Mouse (Mus musculus) limb, embryonic 11.5 days (tissue): ENCODE data around the gene Asap2. TPM values are rescaled to one million over a fixed set of nuclear protein-coding genes. Genes with fewer than 3 reads are reported as not detected.

ENCODE experiments used
- ATAC-seq: fragments of 200-750 bp; cut with Nextera tagmentation; 2 replicates; pipeline ENCODE4 v1.8.0; 2017; ENCODE audit warnings: low read depth; ENCODE audit not compliant: insufficient number of reproducible peaks, low FRiP score, low TSS enrichment
- DNase-seq: peaks from one replicate; pipeline ENCODE4 v3.0.0-alpha.2; 2015; ENCODE audit warnings: low spot score
- H3K27ac ChIP-seq: fragments of 300-500 bp; sonication (generic); replicated peaks from 2 replicates; pipeline ENCODE4 v1.5.1; 2014; ENCODE audit warnings: low read depth, mild to moderate bottlenecking, low read length
- H3K27me3 ChIP-seq: fragments of 300-500 bp; sonication (generic); 2 replicates; pipeline ENCODE4 v1.6.1; 2014; ENCODE audit warnings: mild to moderate bottlenecking, low read length, mixed read lengths; ENCODE audit not compliant: control insufficient read depth, insufficient read depth
- H3K36me3 ChIP-seq: fragments of 300-500 bp; sonication (generic); 2 replicates; pipeline ENCODE4 v1.6.1; 2014; ENCODE audit warnings: mild to moderate bottlenecking, low read length, moderate library complexity, mixed read lengths; ENCODE audit not compliant: control insufficient read depth, insufficient read depth
- H3K4me1 ChIP-seq: fragments of 300-500 bp; sonication (generic); 2 replicates; pipeline ENCODE4 v1.6.1; 2014; ENCODE audit warnings: low read length, mixed read lengths; ENCODE audit not compliant: control insufficient read depth, insufficient read depth
- H3K4me2 ChIP-seq: fragments of 300-500 bp; sonication (generic); 2 replicates; pipeline ENCODE4 v1.6.1; 2014; ENCODE audit warnings: low read depth, mild to moderate bottlenecking, moderate library complexity; ENCODE audit not compliant: severe bottlenecking
- H3K4me3 ChIP-seq: fragments of 300-500 bp; sonication (generic); 2 replicates; pipeline ENCODE4 v1.5.1; 2014; ENCODE audit warnings: low read depth, low read length
- H3K9ac ChIP-seq: fragments of 300-500 bp; sonication (generic); 2 replicates; pipeline ENCODE4 v1.6.1; 2014; ENCODE audit warnings: mild to moderate bottlenecking, low read length
- H3K9me3 ChIP-seq: fragments of 300-500 bp; sonication (generic); 2 replicates; pipeline ENCODE4 v1.6.1; 2016; ENCODE audit warnings: low read length; ENCODE audit not compliant: control insufficient read depth
- WGBS: fragments of 180-500 bp; shearing (Covaris S2); extraction: QIAGEN DNeasy Blood & Tissue Kit; methylation state at CpG from one replicate; pipeline ENCODE4 v1.1.7; 2014; 5-methylcytosine and 5-hydroxymethylcytosine counted together
- polyA plus RNA-seq: library from polyadenylated mRNA; unstranded; fragments of >200 nt; fragmentation: Nextera tagmentation; extraction: Ambion mirVana; gene quantifications from 2 replicates; pipeline ENCODE4 v1.2.1, GENCODE M21; 2014

Asap2 gene
- polyA plus RNA-seq, 1 experiment from 2014 or later = 19.0 TPM

- DNase-seq (no peak), ATAC-seq (no peak)
- WGBS = 11% methylated on average over 6 of the region's 6 CpGs
- no peak overlapping the region for H3K9ac ChIP-seq
- peaks cover 30% of the 10 kb centered on the region for H3K4me1 ChIP-seq
- H3K27me3 ChIP-seq = no peaks in the 10 kb centered on the region
- H3K9me3 ChIP-seq = no peaks in the 10 kb centered on the region
- peaks cover 7% of the 10 kb centered on the region; the same call in 1 of the 2 replicates for H3K36me3 ChIP-seq
- H3K4me3 ChIP-seq = no peak overlapping the region
- H3K4me2 ChIP-seq = no peak overlapping the region
- H3K27ac ChIP-seq = no peak overlapping the region
These were observed 176.8 kb downstream of the Asap2 start for GRCm38 (mm10) chr12:21166884-21167575.

DNA sequence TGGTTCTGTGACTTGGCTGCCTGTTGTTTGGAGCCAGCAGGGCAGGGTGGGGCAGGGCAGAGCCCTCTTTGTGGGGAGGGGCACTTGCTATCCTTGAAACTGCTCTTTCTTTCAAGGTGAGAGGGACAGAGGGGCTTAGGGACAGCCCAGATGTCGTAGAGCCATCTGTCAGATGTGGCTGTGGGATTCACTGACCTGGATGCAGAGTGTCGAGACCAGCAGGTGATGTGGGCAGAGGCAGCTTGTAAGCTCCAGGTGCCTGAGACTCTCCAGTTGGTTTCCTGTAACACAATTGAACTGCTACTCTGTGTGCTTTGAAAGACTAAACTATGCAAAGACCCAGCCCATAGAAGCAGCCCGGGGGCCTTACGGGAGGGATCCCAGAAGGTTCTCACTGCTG is 177.5 kb downstream of the Asap2 start:
- no peak for DNase-seq
- no peak for ATAC-seq
- H3K4me3 ChIP-seq = no peak overlapping the region
- no peak overlapping the region for H3K9ac ChIP-seq
- H3K9me3 ChIP-seq = no peaks in the 10 kb centered on the region
- WGBS = 70% methylated on average over 4 of the region's 4 CpGs
- no peak overlapping the region for H3K4me2 ChIP-seq
- H3K27me3 ChIP-seq = no peaks in the 10 kb centered on the region
- no peak overlapping the region for H3K27ac ChIP-seq
- H3K36me3 ChIP-seq = peaks cover 7% of the 10 kb centered on the region; the same call in 1 of the 2 replicates
- H3K4me1 ChIP-seq = peaks cover 30% of the 10 kb centered on the region

DNA sequence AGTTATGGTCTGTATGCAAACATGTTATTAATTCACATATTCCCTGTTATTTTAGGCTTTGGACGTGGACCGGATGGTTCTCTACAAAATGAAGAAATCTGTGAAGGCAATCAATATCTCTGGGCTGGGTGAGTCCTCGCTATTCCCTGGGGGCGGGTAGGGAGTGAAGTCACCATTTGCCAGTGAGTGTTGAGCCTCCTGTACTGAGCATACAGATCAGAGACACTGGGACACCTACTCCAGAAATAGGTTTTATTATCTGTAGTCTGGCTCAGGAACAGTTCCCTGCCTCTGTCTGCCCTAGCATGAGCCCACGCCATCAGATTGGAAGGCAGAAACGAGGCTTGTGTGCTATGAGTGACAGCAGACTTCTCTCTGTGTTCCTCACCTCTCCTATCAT is 177.9 kb downstream of the Asap2 start:
- no peak overlapping the region for H3K9ac ChIP-seq
- H3K4me3 ChIP-seq = no peak overlapping the region
- no peaks in the 10 kb centered on the region for H3K9me3 ChIP-seq
- ATAC-seq (no peak), DNase-seq (no peak)
- no peaks in the 10 kb centered on the region for H3K27me3 ChIP-seq
- H3K36me3 ChIP-seq = peaks cover 7% of the 10 kb centered on the region; the same call in 1 of the 2 replicates
- H3K4me1 ChIP-seq = peaks cover 30% of the 10 kb centered on the region
- no peak overlapping the region for H3K4me2 ChIP-seq
- no peak overlapping the region for H3K27ac ChIP-seq
- WGBS = 90% methylated on average over 6 of the region's 6 CpGs

DNA sequence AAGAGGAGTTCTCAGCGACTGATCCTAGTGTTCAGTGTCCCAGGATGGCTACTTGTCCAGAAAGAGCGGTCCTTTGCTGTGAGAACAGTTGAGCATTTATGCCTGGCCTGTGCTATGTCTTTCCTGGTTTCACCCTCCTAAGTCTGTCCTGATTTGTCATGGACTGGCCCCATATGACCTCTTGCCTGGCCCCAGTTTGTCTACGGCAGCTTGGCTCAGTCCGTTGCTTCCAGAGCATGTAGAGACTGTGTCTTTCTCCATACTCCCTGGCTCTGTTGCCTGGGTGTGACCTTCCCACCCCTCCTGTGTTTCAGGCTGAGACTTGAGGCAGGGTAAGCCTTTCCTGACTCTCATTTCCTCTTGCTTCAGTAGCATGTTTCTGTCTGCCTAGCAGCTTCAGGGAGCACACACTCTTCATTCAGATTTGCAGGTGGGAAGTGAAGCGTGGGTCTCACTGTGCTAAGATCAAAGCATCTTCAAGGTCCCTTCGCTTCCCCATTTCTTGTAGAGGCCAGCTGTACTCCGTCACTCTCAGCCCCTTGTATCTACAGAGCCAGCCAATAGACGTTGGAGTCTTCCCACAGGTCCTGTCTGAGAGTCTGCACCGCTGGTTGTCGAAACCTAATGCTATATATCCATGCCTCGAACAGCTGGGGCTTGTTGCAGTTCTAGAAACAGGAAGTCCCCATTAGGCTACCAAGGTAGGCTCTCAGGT is 181.7 kb downstream of the Asap2 start:
- no peak overlapping the region for H3K4me3 ChIP-seq
- H3K9me3 ChIP-seq = no peaks in the 10 kb centered on the region
- H3K27ac ChIP-seq = no peak overlapping the region
- H3K4me2 ChIP-seq = no peak overlapping the region
- H3K4me1 ChIP-seq = peaks cover 6% of the 10 kb centered on the region
- H3K27me3 ChIP-seq = no peaks in the 10 kb centered on the region
- H3K9ac ChIP-seq = no peak overlapping the region
- whole genome bisulfite sequencing = 82% methylated on average over 11 of the region's 11 CpGs
- peaks cover 7% of the 10 kb centered on the region; the same call in 1 of the 2 replicates for H3K36me3 ChIP-seq
- no peak for ATAC-seq
- no peak for DNase-seq

DNA sequence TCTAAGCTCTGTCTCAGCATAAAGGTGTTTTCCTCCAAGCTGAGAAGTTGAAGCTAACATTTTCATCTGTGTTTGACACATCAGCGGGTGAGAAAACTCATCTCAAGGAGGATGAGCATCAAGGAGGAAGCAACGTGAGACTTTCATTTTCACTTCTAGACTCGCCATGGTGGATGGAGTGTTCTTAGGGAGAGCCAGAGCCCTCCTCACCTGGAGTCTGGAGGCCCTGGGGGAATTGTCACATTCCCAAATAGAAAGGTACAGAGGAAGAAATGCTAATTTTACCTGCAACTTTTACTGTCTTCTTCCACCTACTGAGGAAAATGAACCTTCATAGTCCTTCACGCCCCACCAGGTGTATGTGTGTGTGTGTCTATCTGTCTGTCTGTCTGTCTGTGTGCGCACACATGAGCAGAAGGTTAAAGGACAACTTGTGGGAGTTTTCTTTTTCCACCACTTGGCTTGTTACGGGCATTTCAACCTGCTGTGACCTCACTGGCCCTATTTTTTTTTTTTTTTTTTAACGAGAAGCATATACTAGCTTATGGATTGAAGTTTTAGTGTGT is 183.7 kb downstream of the Asap2 start:
- Histone ChIP-seq H3K36me3 (peaks cover 7% of the 10 kb centered on the region; the same call in 1 of the 2 replicates), H3K9ac (no peak overlapping the region), H3K4me1 (no peaks in the 10 kb centered on the region), H3K27me3 (no peaks in the 10 kb centered on the region), H3K4me3 (no peak overlapping the region), H3K9me3 (no peaks in the 10 kb centered on the region), H3K4me2 (no peak overlapping the region), H3K27ac (no peak overlapping the region)
- no peak for ATAC-seq
- 80% methylated on average over 7 of the region's 7 CpGs for WGBS
- DNase-seq = no peak

DNA sequence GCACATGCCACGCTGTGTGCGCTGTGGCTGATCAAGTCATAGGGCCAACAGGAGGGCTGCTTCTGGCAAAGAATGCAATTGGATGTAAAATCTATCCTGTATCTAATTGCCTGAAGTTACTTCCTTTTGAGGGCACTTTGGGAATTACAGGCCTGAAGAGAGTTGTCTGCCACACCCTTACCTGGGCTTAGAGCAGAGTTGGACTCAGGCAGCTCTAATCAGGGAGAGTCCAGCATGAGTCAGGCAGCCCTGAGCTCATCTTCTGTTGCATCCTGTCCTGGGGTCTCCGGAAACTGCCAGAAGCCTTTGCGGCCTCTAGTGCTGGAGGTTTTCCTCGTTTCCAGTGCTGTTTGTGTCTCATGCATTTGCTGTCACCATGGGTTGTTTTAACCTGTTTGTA is 186.1 kb downstream of the Asap2 start:
- Histone ChIP-seq H3K27me3 (no peaks in the 10 kb centered on the region), H3K4me3 (no peak overlapping the region), H3K27ac (no peak overlapping the region), H3K9ac (no peak overlapping the region), H3K36me3 (no peaks in the 10 kb centered on the region), H3K9me3 (no peaks in the 10 kb centered on the region), H3K4me2 (no peak overlapping the region), H3K4me1 (no peaks in the 10 kb centered on the region)
- WGBS = 87% methylated on average over 5 of the region's 5 CpGs
- ATAC-seq = no peak
- DNase-seq = no peak

DNA sequence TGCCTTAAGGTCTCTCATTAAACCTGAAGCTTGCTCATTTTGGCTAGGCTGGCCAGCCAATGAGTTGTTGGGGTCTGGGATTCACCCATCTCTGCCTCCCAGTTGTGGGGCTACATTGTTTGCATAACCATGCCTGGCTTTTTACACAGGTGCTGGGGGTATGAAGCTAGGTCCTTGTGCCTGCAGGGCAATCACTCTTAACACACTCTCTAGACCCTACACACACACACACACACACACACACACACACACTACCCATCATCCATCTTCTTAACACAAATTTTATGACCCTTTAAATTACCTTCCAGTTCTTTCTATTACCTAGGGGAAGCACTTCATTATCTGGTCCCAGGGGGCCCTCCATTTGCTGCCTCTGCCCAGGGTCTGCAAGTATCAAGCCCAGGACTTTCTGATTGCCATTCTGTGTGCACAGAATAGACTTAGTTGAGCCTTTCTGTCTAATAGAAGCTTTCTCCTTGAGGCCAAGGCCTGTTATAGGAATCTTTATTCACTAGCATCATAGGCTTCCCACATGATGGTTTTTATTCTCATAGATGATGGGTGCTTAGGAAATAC is 187.0 kb downstream of the Asap2 start:
- no peak overlapping the region for H3K4me2 ChIP-seq
- no peaks in the 10 kb centered on the region for H3K4me1 ChIP-seq
- no peak overlapping the region for H3K27ac ChIP-seq
- no peaks in the 10 kb centered on the region for H3K27me3 ChIP-seq
- H3K9me3 ChIP-seq = no peaks in the 10 kb centered on the region
- H3K9ac ChIP-seq = no peak overlapping the region
- ATAC-seq = no peak
- DNase-seq = no peak
- no peak overlapping the region for H3K4me3 ChIP-seq
- H3K36me3 ChIP-seq = no peaks in the 10 kb centered on the region

- WGBS = 82% methylated on average over 6 of the region's 6 CpGs
- ATAC-seq = no peak
- Histone ChIP-seq H3K4me3 (no peak overlapping the region), H3K27ac (no peak overlapping the region), H3K9me3 (no peaks in the 10 kb centered on the region), H3K4me1 (no peaks in the 10 kb centered on the region), H3K9ac (no peak overlapping the region), H3K27me3 (no peaks in the 10 kb centered on the region), H3K36me3 (no peaks in the 10 kb centered on the region), H3K4me2 (no peak overlapping the region)
- no peak for DNase-seq
These were observed 189.8 kb downstream of the Asap2 start for GRCm38 (mm10) chr12:21180091-21180490.
